Mouse (Mus musculus): ENCODE results near the gene Zfp661.
"Not testable (repeated sequence)": the region's sequence is repeated elsewhere in the genome, so short reads cannot be mapped to it uniquely, and the experiment has no call there.

The Zfp661 gene

GRCm38 (mm10) chr2:127586694-127587513, at the start of gene Zfp661, which contains the start of gene Mrps5:
Zfp661 (minus strand) TSS chr2:127587094.
Mrps5 (plus strand) TSS chr2:127587222.
- peak; percentile 81 to 86 for DNase-seq

DNA sequence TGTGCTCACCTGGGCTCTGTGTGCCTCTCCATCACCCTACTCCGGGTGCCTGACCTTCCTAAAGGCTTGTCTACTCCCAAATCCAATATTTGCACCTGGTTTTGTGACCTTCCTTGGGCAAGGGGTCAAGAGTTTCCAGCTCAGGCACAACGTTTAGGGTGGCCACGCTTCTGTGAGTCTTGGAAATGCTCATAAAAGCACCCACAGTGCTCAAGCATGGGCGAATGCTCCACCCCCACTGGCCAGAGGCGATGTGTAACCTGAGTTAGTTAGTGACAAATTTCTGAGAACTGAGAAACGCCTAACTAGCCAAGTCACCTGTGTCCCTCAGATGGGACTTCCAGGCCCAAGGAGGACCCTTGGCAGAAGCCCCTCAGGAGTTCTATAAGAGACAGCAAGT, 48.7 kb upstream of the Zfp661 start:
- no peak for DNase-seq

- no peak for DNase-seq
These were observed 45.7 kb upstream of the Zfp661 start for GRCm38 (mm10) chr2:127632601-127633000.

DNA sequence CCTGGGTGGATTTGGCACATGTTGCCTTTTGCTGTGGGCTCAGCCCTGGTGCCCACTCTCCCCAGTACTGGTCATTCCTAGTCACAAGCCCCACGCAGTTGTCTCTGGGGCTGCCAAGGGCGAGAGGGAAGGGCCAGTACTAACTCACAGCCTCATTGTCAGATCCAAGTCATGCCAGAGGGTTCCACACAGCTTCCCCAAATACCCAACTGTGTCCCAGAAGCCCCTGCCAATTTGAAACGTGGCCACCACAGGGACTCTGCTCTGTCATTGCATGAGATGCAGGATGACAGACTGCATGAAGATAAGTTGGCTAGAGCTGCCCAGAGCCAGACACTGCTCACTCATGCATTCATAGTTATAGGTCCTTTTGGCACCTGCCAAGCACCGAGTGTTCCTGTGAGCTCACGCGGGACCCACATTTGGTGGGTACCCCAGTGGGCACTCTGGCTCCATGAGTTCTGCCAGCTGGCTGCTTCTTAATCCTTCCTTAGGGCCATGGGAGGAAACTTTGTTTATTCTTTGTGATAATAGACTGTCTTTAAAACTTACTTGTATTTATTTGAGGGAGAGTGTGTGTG, 41.2 kb upstream of the Zfp661 start:
- no peak for DNase-seq

DNA sequence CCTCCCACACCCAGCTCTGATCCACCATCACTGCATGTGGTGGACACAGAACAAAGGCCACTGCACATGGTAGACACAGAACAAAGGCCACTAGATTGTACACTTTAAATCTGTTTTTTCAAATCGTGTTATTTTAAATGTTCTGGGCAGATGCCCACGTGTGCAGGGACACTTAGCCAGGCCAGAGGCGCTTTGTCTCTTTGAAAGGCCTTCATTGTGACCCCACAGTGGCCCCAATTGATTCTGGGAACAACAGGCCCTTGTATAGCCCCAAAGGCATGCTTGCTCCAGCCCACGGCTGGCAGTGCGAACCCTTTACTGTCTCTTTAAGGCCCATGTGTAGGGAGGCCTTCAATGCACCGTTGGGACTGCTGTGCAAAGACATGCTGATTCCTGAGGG, 40.5 kb upstream of the Zfp661 start:
- peak in 1 of 2 experiments; percentile 10 for DNase-seq

GRCm38 (mm10) chr2:127625659-127626058, 38.8 kb upstream of the Zfp661 start:
- no peak for DNase-seq

- no peak for DNase-seq
These were observed 37.9 kb upstream of the Zfp661 start for GRCm38 (mm10) chr2:127624786-127625185.

- DNase-seq: no peak
These were observed 35.2 kb upstream of the Zfp661 start for GRCm38 (mm10) chr2:127622065-127622464.

DNA sequence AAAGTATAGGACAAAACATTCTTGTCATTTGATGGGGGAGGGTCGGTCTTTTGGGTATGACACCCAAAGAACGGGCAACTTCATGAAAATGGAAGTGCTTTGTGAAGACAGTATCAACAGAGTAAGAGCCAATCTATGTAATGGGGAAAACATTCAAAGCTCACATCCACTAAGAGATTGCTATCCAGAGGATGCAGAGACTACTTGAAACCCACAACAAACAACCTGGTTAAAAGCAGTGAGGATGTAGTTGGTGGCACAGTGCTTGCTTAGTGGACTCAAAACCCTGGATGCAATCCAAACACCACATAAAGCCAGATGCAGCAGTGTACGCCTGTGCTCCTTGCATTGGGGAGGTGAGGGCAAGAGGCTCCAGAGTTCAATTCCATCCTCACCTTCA, 32.4 kb upstream of the Zfp661 start:
- no peak for DNase-seq

GRCm38 (mm10) chr2:127612288-127612687, 25.4 kb upstream of the Zfp661 start:
- no peak for DNase-seq

DNA sequence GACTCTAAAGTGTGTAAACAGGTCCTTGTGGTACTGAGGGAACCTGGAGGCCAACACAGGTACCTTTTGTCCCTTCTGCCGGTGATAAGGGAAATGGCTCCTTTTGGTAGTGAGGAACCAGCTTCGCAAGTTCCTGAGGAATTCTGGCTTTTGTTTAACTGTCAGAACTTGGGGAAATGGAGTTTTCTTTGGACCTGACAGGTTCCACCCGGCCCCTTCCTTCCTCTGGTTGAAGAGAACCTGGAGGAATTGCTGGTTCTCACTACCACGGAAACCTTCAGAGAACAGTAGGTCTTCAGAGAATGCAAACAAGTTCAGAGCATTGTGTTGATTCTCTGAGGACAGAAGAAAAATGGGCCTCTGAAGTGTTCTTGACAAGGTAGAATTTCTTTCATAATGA, 24.5 kb upstream of the Zfp661 start:
- no peak for DNase-seq

GRCm38 (mm10) chr2:127608986-127609385, 22.1 kb upstream of the Zfp661 start:
- no peak for DNase-seq

GRCm38 (mm10) chr2:127608234-127608633, 21.3 kb upstream of the Zfp661 start:
- DNase-seq: no peak

- DNase-seq: no peak
These were observed 18.3 kb upstream of the Zfp661 start for GRCm38 (mm10) chr2:127605203-127605602.

- not testable (repeated sequence) for DNase-seq
These were observed 16.5 kb upstream of the Zfp661 start for GRCm38 (mm10) chr2:127603383-127603782.

GRCm38 (mm10) chr2:127590840-127591239, 3.9 kb upstream of the Zfp661 start:
- DNase-seq: no peak

DNA sequence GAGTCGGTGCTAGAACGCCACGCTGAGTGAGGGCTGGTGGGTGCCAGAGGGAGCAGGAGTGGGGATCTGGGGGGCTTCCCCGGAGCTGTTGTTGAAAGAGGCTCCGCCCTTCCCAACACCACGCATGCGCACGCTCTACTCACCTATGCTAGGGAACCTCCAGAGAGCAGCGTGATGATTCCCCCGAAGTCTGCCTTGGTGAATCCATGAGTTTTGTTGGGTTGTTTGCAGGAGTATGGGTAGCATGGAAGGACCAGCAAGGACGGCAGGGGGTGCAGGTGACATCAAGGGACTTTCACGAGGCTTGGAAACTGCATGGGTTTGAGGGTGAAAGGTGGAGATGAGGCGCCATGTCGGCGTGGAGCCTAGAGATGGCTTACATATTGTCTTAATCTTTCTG, 3.3 kb upstream of the Zfp661 start:
- DNase-seq: no peak

DNA sequence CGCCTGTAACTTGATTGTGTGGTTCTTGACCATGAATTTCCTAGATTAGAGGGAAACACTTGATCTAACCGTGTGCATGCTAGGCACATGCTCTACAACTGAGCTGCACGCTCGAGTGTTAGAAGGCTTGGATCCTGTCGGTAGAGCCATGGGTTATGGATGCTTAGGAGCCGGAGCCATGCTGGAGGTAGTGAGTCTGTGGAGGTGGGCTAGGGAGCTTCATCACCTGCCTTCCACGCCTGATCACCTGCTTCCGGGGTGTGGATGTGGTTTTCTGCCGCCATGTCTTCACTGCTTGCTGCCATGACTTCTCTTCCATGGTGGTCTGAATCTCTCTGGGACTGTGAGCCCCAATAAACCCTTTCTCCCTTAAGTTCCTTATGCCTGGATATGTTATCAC, 2.0 kb upstream of the Zfp661 start:
- no peak for DNase-seq

DNA sequence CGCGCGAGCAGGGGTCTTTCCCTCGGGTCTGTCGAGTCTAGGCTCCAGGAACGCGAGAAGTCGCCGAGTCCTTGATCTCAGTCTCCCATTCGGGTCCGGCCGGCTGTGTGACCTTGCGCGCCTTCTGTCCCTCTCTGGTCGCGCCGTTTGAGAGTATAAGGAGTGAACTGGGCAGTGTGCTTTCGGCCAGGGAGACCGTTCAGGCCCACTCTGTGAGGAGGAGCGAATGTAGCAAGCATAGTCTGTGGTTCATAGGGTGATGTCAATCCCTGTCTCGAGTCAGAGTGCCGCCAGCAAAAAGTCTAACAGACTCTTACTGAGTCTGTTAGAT, 585 bp upstream of the Zfp661 start:
- no peak for DNase-seq

DNA sequence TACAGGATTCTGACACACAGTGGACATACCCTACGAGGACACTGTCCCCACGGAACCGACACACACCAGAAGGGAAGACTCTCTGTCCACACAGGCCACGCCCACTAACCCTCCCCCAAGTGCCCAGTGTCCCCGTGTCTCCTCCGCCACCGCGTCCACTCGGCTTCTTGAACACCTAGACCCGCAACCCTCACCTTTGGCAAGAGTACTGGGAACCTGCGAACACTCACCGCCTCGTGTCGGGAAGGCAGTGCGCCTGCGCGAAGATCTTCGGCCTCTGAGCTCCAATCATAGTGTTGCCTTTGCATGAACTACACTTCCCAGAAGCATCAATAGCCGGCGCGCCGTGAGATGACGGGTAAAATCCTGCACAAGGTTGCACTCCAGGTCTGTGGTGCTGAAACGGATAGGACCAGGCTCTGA, 2.4 kb downstream of the Zfp661 start:
- DNase-seq: peak; percentile 96 to 97

GRCm38 (mm10) chr2:127573322-127573721, 13.6 kb downstream of the Zfp661 start:
- DNase-seq: no peak

GRCm38 (mm10) chr2:127559070-127559966, 27.6 kb downstream of the Zfp661 start:
- DNase-seq: peak; percentile 88

- DNase-seq: peak; percentile 83 to 89
These were observed 35.8 kb downstream of the Zfp661 start for GRCm38 (mm10) chr2:127551078-127551477.

Data from cerebellum, adult 18-20 months (tissue).